Mouse (Mus musculus): ENCODE results near the gene Duxbl3. TPM values are rescaled to one million over a fixed set of nuclear protein-coding genes. Genes with fewer than 3 reads are reported as not detected.
A peak's percentile ranks its signal among the peaks of the same experiment; 100 is the strongest.
"Not testable (repeated sequence)": the region's sequence is repeated elsewhere in the genome, so short reads cannot be mapped to it uniquely, and the experiment has no call there.

Duxbl3 gene
- under 1 TPM in 1 of 2 experiments, not detected in 1; 0.43 TPM for total RNA-seq (2021)
- long read RNA-seq, experiment 1, result 0 reads
- long read RNA-seq, experiment 2, result 0 reads

DNA sequence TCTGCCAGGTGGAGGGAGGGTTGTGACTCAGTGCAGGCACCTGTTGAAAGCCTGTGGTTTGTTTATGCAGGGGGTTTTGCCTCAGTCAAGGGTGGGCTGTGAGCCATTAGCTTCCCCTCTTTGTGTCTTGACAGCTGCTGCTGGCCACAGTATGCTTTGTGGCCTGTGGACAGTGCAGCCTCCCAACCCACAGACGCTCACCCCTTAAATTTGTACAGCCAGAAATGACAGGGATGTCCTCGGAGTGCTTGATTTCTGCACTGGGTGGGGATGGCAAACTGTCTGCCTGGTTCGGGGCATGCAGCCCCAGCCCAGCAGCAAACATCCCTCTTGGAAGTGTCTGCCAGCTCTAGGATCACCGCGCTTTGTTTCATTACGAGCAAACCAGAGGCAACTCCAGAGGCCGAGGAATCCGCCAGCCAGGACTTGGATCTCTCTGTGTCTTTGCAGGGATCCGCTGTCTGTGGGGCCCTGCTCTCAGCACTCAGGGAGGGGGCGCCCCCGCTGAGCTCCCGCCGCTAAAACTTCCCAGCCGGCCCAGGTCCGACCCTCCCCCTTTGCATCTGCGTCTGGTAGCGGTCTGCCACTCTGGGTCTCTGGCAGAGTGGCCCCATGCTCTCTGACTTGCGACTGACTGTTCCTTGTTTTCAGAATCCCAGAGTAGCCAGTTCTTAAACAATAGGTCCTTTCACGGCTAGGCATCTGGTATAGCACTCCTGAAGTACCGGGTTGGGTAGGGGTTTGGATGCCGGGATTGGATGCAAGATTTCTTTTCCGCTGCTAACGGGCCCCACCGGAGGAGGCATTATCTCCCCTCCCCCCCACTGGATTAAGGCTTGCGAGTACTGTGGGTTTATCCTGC lies at the start of gene Duxbl3:
Duxbl3 (plus strand) TSS at position 207 of the 862 bp plus-strand sequence.
- not testable (repeated sequence) for DNase-seq

DNA sequence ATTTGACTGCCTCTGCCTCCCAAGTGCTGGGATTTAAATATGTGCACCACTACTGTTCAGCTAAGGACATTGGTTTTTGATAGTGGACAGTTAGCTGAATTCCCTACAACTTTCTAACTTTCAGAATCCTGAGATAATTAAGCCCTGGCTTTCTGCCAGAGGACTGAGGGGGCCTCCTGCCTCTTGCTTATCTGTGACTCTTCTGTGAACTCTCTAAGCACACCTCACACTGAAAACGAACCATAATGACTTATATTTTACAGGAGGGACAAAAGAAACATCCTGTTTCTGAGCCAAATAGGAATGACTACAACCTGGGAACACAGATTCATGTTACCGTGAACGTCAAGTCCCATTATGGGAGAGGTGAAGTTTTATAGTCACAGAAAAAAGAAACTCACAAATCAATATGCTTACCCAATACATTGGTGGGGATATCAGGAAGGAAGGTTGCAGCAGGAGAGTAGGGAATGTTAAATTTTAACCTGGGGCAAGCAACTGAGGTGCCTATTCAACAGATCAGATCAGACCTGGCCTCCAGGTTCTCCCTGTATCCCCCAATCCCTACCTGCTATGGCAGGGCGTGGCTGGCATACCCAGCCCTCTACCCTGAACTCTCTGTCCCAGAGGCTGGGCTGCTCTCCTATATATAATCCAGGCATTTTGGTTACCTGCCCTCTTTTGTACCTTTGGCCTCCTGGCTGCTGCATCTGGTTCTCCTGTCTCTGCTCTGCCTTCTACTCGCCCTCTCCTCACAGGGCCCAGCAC lies 41.3 kb upstream of the Duxbl3 start:
- not testable (repeated sequence) for DNase-seq

DNA sequence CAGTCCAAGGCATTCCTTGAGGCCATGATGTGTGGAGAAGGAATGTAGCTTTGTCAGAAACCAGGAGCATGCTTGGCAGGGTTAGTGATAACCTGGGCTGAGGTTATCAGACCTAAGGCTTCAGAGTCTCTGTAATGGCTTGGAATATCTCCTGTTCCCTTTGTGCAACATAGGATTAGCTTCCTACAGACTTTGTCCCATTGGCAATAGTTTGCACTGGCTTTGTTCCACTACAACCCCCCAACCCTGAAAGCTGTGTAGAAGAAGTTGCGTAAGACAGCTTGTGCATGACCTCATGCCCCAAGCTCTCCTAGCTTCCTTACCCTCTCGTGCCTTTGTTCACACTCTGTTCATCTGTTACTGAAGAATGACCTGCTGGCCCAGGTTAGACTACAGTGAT lies 20.6 kb upstream of the Duxbl3 start:
- DNase-seq, result not testable (repeated sequence)

DNA sequence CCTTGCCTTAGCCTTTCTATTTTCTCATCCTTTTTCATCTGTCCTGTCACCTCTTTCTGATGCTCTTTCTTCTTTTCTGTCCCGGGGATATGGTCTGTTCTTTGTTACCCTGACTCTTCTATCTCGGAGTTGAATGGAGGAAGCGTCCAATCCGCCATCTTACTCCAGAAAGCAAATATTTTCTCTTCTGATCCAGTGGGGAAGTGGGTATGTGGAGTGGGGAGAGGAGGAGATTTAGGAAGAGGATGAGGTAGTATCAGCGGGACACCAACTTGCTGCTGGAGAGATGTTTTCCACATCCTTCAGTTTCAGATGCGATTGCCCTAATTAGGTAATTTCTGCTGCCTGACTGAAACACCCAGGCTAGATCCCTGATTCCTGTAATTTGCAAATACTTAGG lies 967 bp downstream of the Duxbl3 start:
- DNase-seq, result not testable (repeated sequence)

DNA sequence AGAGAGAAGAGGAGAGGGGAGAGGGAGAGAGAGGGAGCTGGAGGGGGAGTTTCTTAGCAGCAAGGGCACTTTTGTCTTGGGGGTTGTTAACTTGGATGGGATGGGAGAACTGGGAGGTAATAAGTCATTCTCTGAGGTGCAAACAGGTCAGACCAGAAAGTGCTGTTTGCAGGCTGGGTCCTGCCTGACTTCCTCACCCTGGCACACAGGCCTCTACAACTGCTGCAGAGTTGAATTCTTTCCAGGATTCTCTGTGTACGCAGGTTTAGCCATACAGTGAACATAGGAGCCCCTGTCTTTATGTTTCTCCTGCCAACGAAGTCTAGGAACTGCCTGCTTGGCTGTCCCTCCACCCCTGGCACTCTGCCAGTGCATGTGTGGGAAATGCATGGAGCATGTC lies 29.0 kb downstream of the Duxbl3 start:
- not testable (repeated sequence) for DNase-seq

DNA sequence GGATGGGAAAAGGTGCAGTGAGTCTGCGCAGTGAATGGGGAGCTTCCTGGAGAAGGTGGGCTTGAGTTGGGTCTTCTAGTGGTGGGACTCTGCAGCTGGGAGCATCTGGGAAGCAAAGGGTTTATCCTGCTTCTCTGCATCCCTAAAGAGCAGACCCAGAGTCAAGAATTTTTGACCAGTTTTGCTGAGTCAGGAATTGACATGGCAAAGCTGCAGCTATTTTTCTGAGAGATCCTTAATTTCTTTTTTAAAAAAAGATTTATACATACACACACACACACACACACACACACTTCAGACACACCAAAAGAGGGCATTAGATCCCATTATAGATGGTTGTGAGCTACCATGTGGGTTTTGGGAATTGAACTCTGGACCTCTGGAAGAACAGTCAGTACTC lies 36.1 kb downstream of the Duxbl3 start:
- DNase-seq, result no peak

DNA sequence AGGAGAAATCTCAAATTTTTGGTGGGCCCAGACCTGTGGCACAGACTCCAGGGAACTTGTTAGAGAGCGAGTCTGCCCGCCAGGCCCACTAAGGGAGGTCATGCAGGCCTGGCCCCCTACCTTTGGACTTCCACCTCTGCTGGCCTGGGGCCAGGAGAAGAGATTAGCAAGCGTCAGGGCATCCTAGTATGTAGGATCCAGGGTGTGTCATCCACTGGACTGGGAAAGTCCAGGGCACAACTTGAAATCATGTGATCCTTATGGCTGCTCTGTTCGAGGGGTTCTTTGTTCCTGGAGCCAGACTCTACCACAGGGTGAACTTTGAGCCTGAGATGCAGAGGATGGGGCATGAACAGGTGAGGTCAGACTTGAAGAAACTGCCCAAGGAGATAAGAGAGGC lies 39.3 kb downstream of the Duxbl3 start:
- no peak for DNase-seq

DNA sequence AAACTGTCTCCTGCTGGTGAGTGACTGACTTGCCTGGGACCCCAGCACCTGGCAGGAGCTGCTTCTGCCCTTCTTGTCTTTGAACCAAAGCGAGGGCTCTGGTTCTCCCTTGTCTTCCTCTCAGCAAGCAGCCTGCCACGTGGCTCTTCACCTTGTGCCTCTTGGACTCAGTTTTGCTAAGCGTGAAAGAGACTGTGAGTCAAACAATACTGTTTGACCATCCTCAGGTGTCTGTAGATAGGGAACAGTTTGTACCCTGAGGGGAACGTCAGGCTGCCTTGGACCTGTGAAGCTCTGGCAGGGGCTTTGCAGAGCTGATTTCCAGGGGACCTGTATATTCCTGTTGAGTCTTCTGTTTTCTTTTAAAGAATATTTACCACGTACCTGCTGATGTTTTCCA lies 39.7 kb downstream of the Duxbl3 start:
- no peak for DNase-seq

DNA sequence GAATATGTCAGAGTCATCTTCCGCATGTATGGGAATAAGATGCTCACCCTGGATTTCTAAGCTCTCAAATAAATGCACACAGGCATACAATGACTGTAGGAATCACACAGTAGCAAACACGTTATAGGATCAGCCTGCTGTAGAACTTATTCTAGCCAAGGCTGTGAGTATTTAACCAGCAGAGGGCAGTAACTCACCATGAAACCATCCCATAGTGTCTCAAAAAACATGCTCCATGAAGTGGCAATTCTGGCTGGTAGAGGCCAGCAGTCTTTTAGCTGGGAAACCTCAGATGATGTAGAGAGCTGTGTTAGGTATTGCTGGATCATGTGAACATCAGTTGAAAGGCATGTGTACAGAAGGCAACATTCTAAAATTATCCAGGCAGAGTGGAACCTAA lies 45.3 kb downstream of the Duxbl3 start:
- peak; percentile 19 to 48 for DNase-seq

DNA sequence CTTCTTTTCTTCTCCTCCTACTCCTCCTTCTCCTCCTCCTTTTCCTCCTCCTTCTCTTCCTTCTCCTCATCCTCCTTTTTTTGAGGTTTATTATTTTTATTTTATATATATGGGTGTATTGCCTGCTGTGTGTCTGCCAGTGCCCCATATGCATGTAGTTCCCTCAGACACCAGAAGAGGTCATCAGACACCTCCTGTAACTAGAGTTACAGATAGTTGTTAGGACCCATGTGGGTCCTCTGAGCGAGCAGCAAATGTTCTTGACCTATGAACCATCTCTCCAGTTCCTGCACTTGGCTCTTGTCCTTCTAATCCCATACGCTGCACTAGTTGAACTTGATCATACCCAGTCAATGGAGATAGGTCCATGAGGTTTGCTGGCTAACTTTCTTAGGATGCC lies 48.3 kb downstream of the Duxbl3 start:
- DNase-seq, result peak; percentile 23 to 43

DNA sequence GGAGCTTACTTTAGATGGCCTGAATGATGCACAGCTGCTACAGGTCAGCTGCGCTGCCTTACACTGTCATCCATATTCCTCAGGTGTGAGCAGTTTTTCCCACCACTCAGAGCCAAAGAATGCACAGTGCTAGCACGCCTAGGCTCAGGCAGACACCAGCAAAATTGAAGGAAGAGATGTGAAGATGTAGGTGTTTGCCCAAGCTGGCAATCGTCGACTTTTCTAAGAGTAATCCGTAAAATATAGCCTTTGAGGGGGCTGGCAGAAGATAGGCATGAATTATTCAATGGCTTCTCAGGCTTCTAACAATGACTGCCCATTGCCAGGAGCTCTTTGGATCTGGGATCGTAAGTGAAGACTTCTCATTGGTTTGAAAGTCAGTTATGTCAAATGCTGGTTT lies 51.1 kb downstream of the Duxbl3 start:
- DNase-seq, result no peak

DNA sequence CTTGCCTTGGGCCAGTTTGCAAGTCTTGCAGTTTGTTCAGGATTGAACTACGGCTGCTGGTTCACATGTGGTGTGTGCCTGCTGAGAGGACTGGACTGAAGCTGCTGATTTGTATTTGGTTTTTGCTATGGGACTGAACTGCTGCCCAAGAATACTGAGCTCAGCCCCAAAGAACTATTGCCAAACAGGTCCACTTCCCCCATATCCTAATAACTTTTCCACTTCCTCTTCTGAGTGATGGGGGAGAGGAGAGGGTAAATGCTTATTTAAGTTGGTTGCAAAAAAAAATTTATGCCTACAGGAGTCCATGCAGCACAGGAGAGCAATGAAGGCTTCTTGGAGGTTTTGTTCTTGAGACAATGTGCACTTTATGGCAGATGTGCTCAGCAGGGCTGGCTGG lies 51.7 kb downstream of the Duxbl3 start:
- DNase-seq, result no peak

DNA sequence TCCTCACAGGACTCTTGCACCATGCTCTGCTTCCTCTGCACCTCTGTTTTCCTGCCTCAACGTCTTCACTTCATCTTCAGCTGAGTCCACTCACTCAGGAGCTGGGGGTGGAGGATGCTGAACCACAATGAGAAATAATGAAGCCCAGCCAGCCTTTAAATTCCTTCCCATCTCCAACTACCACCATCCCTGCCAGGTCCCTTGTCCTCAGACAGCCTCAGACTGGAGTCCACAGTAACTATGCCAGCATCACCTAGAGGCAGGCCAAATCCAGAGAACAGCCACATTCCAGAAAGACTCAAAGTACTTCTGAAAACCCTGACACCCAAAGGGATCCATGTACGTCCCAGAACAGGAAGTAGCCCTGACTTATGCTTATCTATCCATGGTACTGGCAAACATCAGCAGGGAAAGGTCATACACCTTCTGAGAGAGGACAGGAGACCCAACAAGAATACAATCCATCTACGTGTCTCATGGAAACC lies 58.5 kb downstream of the Duxbl3 start:
- DNase-seq, result no peak

Other genes starting within 250 kb of the Duxbl3 start
- gene Gm9780, start 215.3 kb upstream of the Duxbl3 start, total RNA-seq (2021), result 10 to 100 TPM; 14.8 to 19.4 TPM
- 10 to 100 TPM; 15.9 to 25.4 TPM for gene Tmem254c, start 190.6 kb upstream of the Duxbl3 start, total RNA-seq (2021)
- gene Cphx2, start 176.4 kb upstream of the Duxbl3 start, total RNA-seq (2021), result not detected
- gene Cphx3, start 175.7 kb upstream of the Duxbl3 start, total RNA-seq (2021), result not detected
- not detected for gene Duxbl2, start 139.6 kb upstream of the Duxbl3 start, total RNA-seq (2021)
- 10 to 100 TPM; 38.6 to 56.2 TPM for gene Plac9b, start 75.5 kb upstream of the Duxbl3 start, total RNA-seq (2021)
- gene Tmem254b, start 50.9 kb upstream of the Duxbl3 start, total RNA-seq (2021), result 1 to 10 TPM; 6.2 to 9.6 TPM

All from adrenal gland, postnatal 36 days (tissue).